Mouse (Mus musculus) ovary, postnatal 36 days (tissue): ENCODE measurements around the gene Gm3468.
A peak's percentile ranks its signal among the peaks of the same experiment; 100 is the strongest.
"Not testable (repeated sequence)": the region's sequence is repeated elsewhere in the genome, so short reads cannot be mapped to it uniquely, and the experiment has no call there.

ENCODE experiments used
- DNase-seq: peaks from one replicate; pipeline ENCODE4 v3.0.0; 2022; ENCODE audit warnings: low spot score, mixed read lengths

Gene Gm3468

DNA sequence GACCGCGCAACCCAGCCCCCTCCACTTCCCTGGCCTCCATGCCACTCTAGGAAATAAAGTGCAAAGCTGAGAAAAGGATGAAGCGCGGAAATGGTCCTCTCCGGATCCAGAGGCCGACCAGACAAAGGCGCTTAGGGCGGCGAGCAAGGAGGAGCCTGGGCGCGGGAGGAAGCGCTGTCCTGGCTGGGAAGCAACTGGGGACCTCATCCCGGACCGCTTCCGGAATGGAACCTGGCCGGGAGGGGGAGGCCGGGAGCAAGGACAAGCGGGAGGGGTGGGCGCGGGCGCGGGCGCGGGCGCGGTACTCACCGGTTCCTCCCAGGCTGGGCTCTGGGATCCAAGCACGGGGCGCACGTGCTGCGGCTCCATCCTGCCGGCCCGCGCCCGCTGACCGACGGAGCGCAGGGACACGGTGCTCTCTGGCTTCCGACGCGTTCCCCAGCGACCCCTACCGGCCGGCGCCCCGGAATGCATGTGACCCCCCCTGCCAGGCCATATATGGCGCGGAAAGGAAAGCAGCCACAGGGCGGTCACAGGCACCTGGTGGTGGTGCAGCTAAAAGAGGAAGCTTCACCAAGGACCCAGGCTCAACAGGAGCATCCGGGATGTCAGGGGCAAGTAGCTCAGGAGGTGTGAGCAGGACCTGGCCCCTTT is at the start of gene Gm3468:
Gene Gm3468, minus strand, starts transcription at position 394 of the 654 bp plus-strand sequence.
- peak; percentile 19 for DNase-seq

DNA sequence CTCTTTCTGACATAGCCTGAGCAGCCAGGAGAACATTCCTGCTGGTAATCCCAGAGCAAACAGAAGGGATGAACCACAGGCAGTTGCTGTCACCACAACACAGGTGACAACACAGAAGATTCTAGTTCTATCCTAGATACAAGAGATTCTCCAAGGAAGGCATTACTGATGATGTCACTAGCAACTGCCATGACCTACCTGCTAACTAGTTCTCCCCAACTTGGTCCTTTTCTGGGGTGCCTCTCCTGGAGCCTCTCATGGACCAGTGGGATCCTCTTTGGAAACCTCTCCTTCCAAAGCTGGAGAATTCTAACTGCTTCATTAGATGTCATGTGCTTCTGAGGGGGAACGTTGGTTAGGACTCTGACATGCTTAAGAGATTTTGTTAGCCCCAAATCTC is 17.2 kb upstream of the Gm3468 start, which contains the start of gene Gm3476:
Gene Gm3476, minus strand, starts transcription at position 101 of the 400 bp plus-strand sequence.
- DNase-seq: not testable (repeated sequence)

DNA sequence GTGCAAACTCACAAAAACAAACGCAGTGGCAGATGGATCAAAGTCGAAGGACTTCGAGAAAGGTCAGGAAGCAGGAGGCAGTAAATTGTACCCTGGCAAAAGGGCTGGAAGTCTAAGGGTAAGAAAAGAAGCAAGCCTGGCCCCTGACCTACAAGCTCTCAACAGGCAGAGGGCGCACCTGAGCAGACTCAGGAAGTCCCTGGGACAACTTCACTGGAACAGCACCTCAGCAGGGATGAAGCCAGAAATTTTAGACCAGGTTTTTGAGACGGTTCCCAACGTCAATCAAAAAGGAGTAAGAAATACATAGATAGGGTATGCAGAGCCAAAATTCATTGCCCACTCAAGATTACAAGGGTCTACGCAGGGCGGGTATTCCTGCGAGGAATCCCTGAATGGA is 965 bp downstream of the Gm3468 start:
- DNase-seq: not testable (repeated sequence)

DNA sequence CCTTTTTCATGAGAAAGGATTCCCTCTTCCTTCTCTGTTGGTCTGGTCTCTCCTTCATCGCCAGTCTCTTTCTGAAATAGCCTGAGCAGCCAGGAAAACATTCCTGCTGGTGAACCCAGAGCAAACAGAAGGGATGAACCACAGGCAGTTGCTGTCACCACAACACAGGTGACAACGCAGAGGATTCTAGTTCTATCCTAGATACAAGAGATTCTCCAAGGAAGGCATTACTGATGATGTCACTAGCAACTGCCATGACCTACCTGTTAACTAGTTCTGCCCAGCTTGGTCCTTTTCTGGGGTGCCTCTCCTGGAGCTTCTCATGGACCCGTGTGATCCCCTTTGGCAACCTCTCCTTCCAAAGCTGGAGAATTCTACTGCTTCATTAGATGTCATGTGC is 14.6 kb downstream of the Gm3468 start, which contains the start of gene Gm8206:
Gene Gm8206, minus strand, starts transcription at position 101 of the 400 bp plus-strand sequence.
- DNase-seq: not testable (repeated sequence)

DNA sequence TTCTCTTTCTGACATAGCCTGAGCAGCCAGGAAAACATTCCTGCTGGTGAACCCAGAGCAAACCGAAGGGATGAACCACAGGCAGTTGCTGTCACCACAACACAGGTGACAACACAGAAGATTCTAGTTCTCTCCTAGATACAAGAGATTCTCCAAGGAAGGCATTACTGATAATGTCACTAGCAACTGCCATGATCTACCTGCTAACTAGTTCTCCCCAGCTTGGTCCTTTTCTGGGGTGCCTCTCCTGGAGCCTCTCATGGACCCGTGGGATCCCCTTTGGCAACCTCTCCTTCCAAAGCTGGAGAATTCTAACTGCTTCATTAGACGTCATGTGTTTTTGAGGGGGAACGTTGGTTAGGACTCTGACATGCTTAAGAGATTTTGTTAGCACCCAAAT is 50.3 kb downstream of the Gm3468 start, which contains the start of gene Gm6337:
Gene Gm6337, minus strand, starts transcription at position 101 of the 400 bp plus-strand sequence.
- not testable (repeated sequence) for DNase-seq
